In the genomic region with DNA sequence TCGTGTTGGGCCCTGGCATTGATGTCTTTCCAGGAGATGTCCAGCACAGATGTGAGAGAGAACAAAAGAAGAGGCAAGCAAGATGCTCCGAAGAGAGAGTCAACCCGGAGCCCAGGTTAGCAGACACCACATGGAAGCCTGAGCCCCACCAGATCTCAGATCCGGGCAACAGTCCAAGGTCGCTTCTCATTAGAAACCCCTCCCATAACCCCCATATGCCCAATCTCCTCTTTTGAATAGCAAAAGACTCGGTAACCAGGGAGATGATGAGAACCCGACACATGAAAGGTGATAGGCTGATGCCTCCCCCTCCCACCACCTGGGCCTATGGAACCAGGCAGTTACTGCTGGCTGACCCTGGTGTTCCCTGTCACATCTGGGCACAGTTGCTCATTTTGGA, we compare ENCODE assay signal across 19 mouse cellular contexts.
DNase-seq lines count a peak whose midpoint lies in the region; ATAC-seq and TF ChIP-seq lines count a peak whose summit lies in the region.
"Had no signal": no experiment of that assay in that cellular context is flagged by ENCODE, and none has a peak within 500 bp of the region (broad histone marks: within the 10 kb centered on the region; RNA-seq: fewer than 3 reads in every experiment).

No protein-coding gene starts in this region.

- no peaks in the 10 kb centered on the region for H3K9me3 ChIP-seq in embryonic facial prominence, embryonic 14.5 days (ENCODE audit: control insufficient read depth, low read length)
- H3K9me3 ChIP-seq in embryonic facial prominence, embryonic 10.5 days: no peaks in the 10 kb centered on the region
- no peaks in the 10 kb centered on the region for H3K9me3 ChIP-seq in hindbrain, embryonic 14.5 days (ENCODE audit: control insufficient read depth, low read length)
- H3K9me3 ChIP-seq in hindbrain, embryonic 10.5 days: no peaks in the 10 kb centered on the region
- no peaks in the 10 kb centered on the region for H3K9me3 ChIP-seq in neural tube, embryonic 13.5 days
- H3K9me3 ChIP-seq in neural tube, embryonic 15.5 days (replicated peaks): no peaks in the 10 kb centered on the region
- H3K9me3 ChIP-seq: heart, embryonic 15.5 days; kidney, embryonic 15.5 days; liver, embryonic 13.5 days; megakaryocyte, embryonic 14.5 days had no signal

- H3K36me3 ChIP-seq in embryonic facial prominence, embryonic 14.5 days (ENCODE audit: control insufficient read depth, insufficient read depth, low read length): no peaks in the 10 kb centered on the region
- H3K36me3 ChIP-seq in embryonic facial prominence, embryonic 10.5 days (replicated peaks): no peaks in the 10 kb centered on the region
- H3K36me3 ChIP-seq in hindbrain, embryonic 14.5 days (replicated peaks; ENCODE audit: control insufficient read depth, insufficient read depth): no peaks in the 10 kb centered on the region
- no peaks in the 10 kb centered on the region for H3K36me3 ChIP-seq in hindbrain, embryonic 10.5 days
- no peaks in the 10 kb centered on the region for H3K36me3 ChIP-seq in neural tube, embryonic 13.5 days
- H3K36me3 ChIP-seq in neural tube, embryonic 15.5 days: no peaks in the 10 kb centered on the region
- H3K36me3 ChIP-seq: G1E; heart, embryonic 15.5 days; kidney, embryonic 15.5 days; liver, embryonic 13.5 days had no signal

- TF ChIP-seq CTCF in lung, adult 2 months (IDR thresholded peaks at IDR 0.05; ENCODE audit: insufficient read depth, low read length): no peak

- no peak overlapping the region for H3K4me3 ChIP-seq in embryonic facial prominence, embryonic 14.5 days (ENCODE audit: low read depth, low read length)
- H3K4me3 ChIP-seq in embryonic facial prominence, embryonic 10.5 days: no peak overlapping the region
- H3K4me3 ChIP-seq in hindbrain, embryonic 14.5 days (replicated peaks; ENCODE audit: low read length): no peak overlapping the region
- H3K4me3 ChIP-seq in hindbrain, embryonic 10.5 days: no peak overlapping the region
- H3K4me3 ChIP-seq in neural tube, embryonic 13.5 days: no peak overlapping the region
- no peak overlapping the region for H3K4me3 ChIP-seq in neural tube, embryonic 15.5 days (replicated peaks)
- no peak overlapping the region for H3K4me3 ChIP-seq in lung, adult 2 months (replicated peaks; ENCODE audit: extremely low read depth, low read depth, low read length)
- H3K4me3 ChIP-seq: heart, embryonic 15.5 days; kidney, embryonic 15.5 days; liver, embryonic 13.5 days; megakaryocyte, embryonic 14.5 days had no signal

- no peak overlapping the region for H3K4me2 ChIP-seq in embryonic facial prominence, embryonic 14.5 days (ENCODE audit: low read depth, low read length)
- H3K4me2 ChIP-seq in hindbrain, embryonic 14.5 days (replicated peaks): no peak overlapping the region
- no peak overlapping the region for H3K4me2 ChIP-seq in neural tube, embryonic 13.5 days
- H3K4me2 ChIP-seq in neural tube, embryonic 15.5 days: no peak overlapping the region
- H3K4me2 ChIP-seq: heart, embryonic 15.5 days; kidney, embryonic 15.5 days; liver, embryonic 13.5 days; lung, embryonic 14.5 days had no signal

- no peak overlapping the region for H3K9ac ChIP-seq in embryonic facial prominence, embryonic 14.5 days (ENCODE audit: low read depth, low read length)
- no peak overlapping the region for H3K9ac ChIP-seq in hindbrain, embryonic 14.5 days
- H3K9ac ChIP-seq in neural tube, embryonic 13.5 days: no peak overlapping the region
- no peak overlapping the region for H3K9ac ChIP-seq in neural tube, embryonic 15.5 days (replicated peaks)
- H3K9ac ChIP-seq: heart, embryonic 15.5 days; kidney, embryonic 15.5 days; liver, embryonic 13.5 days; lung, embryonic 14.5 days had no signal

- peak; percentile 5 for DNase-seq in embryonic facial prominence, embryonic 14.5 days (ENCODE audit: low spot score)
- DNase-seq in embryonic facial prominence, embryonic 10.5 days (ENCODE audit: low spot score): no peak
- peak; percentile 37 for DNase-seq in hindbrain, embryonic 14.5 days (ENCODE audit: low spot score)
- no peak for DNase-seq in hindbrain, embryonic 10.5 days (ENCODE audit: low spot score)
- DNase-seq in lung, adult 2 months: no peak
- no peak for DNase-seq in gastrocnemius, adult 18-20 months (ENCODE audit: low spot score)
- DNase-seq: adrenal gland, postnatal 10 days; cerebellum, adult 2 months; heart, postnatal 36 days; kidney, adult 11 months; kidney, postnatal 4 days; liver, embryonic 13.5 days; lung, embryonic 14.5 days had no signal

- 55% methylated on average over 7 of the region's 7 CpGs for WGBS in embryonic facial prominence, embryonic 14.5 days
- 86% methylated on average over 7 of the region's 7 CpGs for WGBS in embryonic facial prominence, embryonic 10.5 days
- WGBS in hindbrain, embryonic 14.5 days: 43% methylated on average over 7 of the region's 7 CpGs
- 82% methylated on average over 7 of the region's 7 CpGs for WGBS in hindbrain, embryonic 10.5 days
- WGBS in neural tube, embryonic 13.5 days: 62% methylated on average over 7 of the region's 7 CpGs
- WGBS in neural tube, embryonic 15.5 days: 60% methylated on average over 7 of the region's 7 CpGs
- 67% methylated on average over 7 of the region's 7 CpGs for WGBS in lung, adult 2 months

- H3K4me1 ChIP-seq in embryonic facial prominence, embryonic 14.5 days (ENCODE audit: control insufficient read depth, insufficient read depth, low read length): no peaks in the 10 kb centered on the region
- peaks cover 19% of the 10 kb centered on the region for H3K4me1 ChIP-seq in embryonic facial prominence, embryonic 10.5 days
- H3K4me1 ChIP-seq in hindbrain, embryonic 14.5 days (replicated peaks; ENCODE audit: control insufficient read depth, insufficient read depth, low read length): peaks cover 10% of the 10 kb centered on the region
- peaks cover 19% of the 10 kb centered on the region for H3K4me1 ChIP-seq in hindbrain, embryonic 10.5 days (replicated peaks)
- peaks cover 18% of the 10 kb centered on the region for H3K4me1 ChIP-seq in neural tube, embryonic 13.5 days (replicated peaks)
- H3K4me1 ChIP-seq in neural tube, embryonic 15.5 days: peaks cover 9% of the 10 kb centered on the region
- no peaks in the 10 kb centered on the region for H3K4me1 ChIP-seq in lung, adult 2 months (ENCODE audit: control insufficient read depth, insufficient read depth, low read length)
- H3K4me1 ChIP-seq: heart, embryonic 15.5 days; liver, embryonic 13.5 days had no signal

- TF ChIP-seq POLR2A in lung, adult 2 months (IDR thresholded peaks at IDR 0.05; ENCODE audit: borderline replicate concordance, extremely low read depth, low read depth, low read length): no peak

- 0 out of 2 replicates have a peak, but pooled peaks have one; percentile 30 for ATAC-seq in embryonic facial prominence, embryonic 14.5 days (ENCODE audit: low read depth)
- no peak for ATAC-seq in hindbrain, embryonic 14.5 days (ENCODE audit: low FRiP score)
- ATAC-seq in neural tube, embryonic 13.5 days (ENCODE audit: low read depth): 0 out of 2 replicates have a peak, but pooled peaks have one; percentile 37
- ATAC-seq in neural tube, embryonic 15.5 days (ENCODE audit: low FRiP score): no peak

- no peak overlapping the region for H3K27ac ChIP-seq in embryonic facial prominence, embryonic 14.5 days (replicated peaks; ENCODE audit: low read depth, low read length)
- H3K27ac ChIP-seq in embryonic facial prominence, embryonic 10.5 days (replicated peaks): no peak overlapping the region
- no peak overlapping the region for H3K27ac ChIP-seq in hindbrain, embryonic 14.5 days
- H3K27ac ChIP-seq in hindbrain, embryonic 10.5 days: no peak overlapping the region
- 0 out of 2 replicates have a peak overlapping the region, but pooled peaks have one; percentile 23 for H3K27ac ChIP-seq in neural tube, embryonic 13.5 days (replicated peaks)
- H3K27ac ChIP-seq in neural tube, embryonic 15.5 days (replicated peaks): no peak overlapping the region
- H3K27ac ChIP-seq: heart, embryonic 15.5 days; kidney, embryonic 15.5 days; liver, embryonic 13.5 days had no signal

- no peaks in the 10 kb centered on the region for H3K27me3 ChIP-seq in embryonic facial prominence, embryonic 14.5 days (replicated peaks; ENCODE audit: control insufficient read depth, insufficient read depth, low read length)
- H3K27me3 ChIP-seq in embryonic facial prominence, embryonic 10.5 days (replicated peaks; ENCODE audit: low read depth, poor library complexity, severe bottlenecking): no peaks in the 10 kb centered on the region
- no peaks in the 10 kb centered on the region for H3K27me3 ChIP-seq in hindbrain, embryonic 14.5 days (ENCODE audit: control insufficient read depth, insufficient read depth, low read length)
- H3K27me3 ChIP-seq in hindbrain, embryonic 10.5 days (ENCODE audit: insufficient read depth, poor library complexity, severe bottlenecking): no peaks in the 10 kb centered on the region
- H3K27me3 ChIP-seq in neural tube, embryonic 13.5 days: peaks cover 2% of the 10 kb centered on the region; the same call in 1 of the 2 replicates
- no peaks in the 10 kb centered on the region for H3K27me3 ChIP-seq in neural tube, embryonic 15.5 days (replicated peaks)
- H3K27me3 ChIP-seq: heart, embryonic 15.5 days; liver, embryonic 13.5 days; megakaryocyte, embryonic 14.5 days had no signal

Comparison
In these comparisons a context has a peak if more than half of its experiments do, and no peak if none do; other contexts are left out.
1. ATAC-seq: peak in embryonic facial prominence, embryonic 14.5 days (single experiment) and neural tube, embryonic 13.5 days (single experiment); none in hindbrain, embryonic 14.5 days (single experiment) and neural tube, embryonic 15.5 days (single experiment).
2. DNase-seq: peak in embryonic facial prominence, embryonic 14.5 days (single experiment) and hindbrain, embryonic 14.5 days (single experiment); none in embryonic facial prominence, embryonic 10.5 days (single experiment), hindbrain, embryonic 10.5 days (single experiment), lung, adult 2 months (single experiment) and gastrocnemius, adult 18-20 months (single experiment).